Mouse (Mus musculus) embryonic fibroblast, embryonic 13.5 days (primary cell): ENCODE data around the gene Hivep2. TPM values are rescaled to one million over a fixed set of nuclear protein-coding genes. Genes with fewer than 3 reads are reported as not detected.

Experiments
- H3K27ac ChIP-seq: 2 replicates; pipeline ENCODE4 v1.5.1; 2012; ENCODE audit warnings: low read length, control low read depth, inconsistent platforms; ENCODE audit not compliant: insufficient read depth
- H3K4me1 ChIP-seq: 2 replicates; pipeline ENCODE4 v1.6.1; 2011; ENCODE audit warnings: low read length; ENCODE audit not compliant: control insufficient read depth, insufficient read depth
- H3K4me3 ChIP-seq: 2 replicates; pipeline ENCODE4 v1.5.1; 2011; ENCODE audit warnings: mild to moderate bottlenecking, control low read depth, low read length; ENCODE audit not compliant: insufficient read depth
- CTCF ChIP-seq: IDR thresholded peaks from 2 replicates; pipeline ENCODE4 v1.5.1; 2011; ENCODE audit warnings: mild to moderate bottlenecking, control low read depth, low read length, moderate library complexity, borderline replicate concordance; ENCODE audit not compliant: insufficient read depth
- POLR2A ChIP-seq: IDR thresholded peaks from 2 replicates; pipeline ENCODE4 v1.6.1; 2011; ENCODE audit warnings: low read depth, mild to moderate bottlenecking, control low read depth, low read length, moderate library complexity
- polyA plus RNA-seq: library from polyadenylated mRNA; stranded (reverse); fragments of >200 nt; gene quantifications from 2 replicates; pipeline ENCODE4 v1.2.4, GENCODE M21; 2011; ENCODE audit warnings: low read depth; ENCODE audit not compliant: missing spikeins, insufficient read length

Gene Hivep2
- polyA plus RNA-seq, 1 experiment, result 25.6 TPM

GRCm38 (mm10) chr10:13987336-13987735 is 21.5 kb downstream of the Hivep2 start:
- Histone ChIP-seq H3K27ac (no peak overlapping the region), H3K4me3 (no peak overlapping the region), H3K4me1 (no peaks in the 10 kb centered on the region)
- TF ChIP-seq POLR2A (no peak), CTCF (no peak)

- H3K4me3 ChIP-seq, result no peak overlapping the region
- no peaks in the 10 kb centered on the region for H3K4me1 ChIP-seq
- TF ChIP-seq CTCF (no peak), POLR2A (no peak)
- H3K27ac ChIP-seq, result no peak overlapping the region
Measured at GRCm38 (mm10) chr10:13988280-13988679, 22.4 kb downstream of the Hivep2 start.

GRCm38 (mm10) chr10:13988757-13989156 is 22.9 kb downstream of the Hivep2 start:
- Histone ChIP-seq H3K4me3 (no peak overlapping the region), H3K4me1 (no peaks in the 10 kb centered on the region), H3K27ac (no peak overlapping the region)
- TF ChIP-seq POLR2A, result no peak
- no peak for TF ChIP-seq CTCF

- Histone ChIP-seq H3K27ac (no peak overlapping the region), H3K4me1 (no peaks in the 10 kb centered on the region), H3K4me3 (no peak overlapping the region)
- no peak for TF ChIP-seq CTCF
- no peak for TF ChIP-seq POLR2A
Measured at GRCm38 (mm10) chr10:13990842-13991241, 25.0 kb downstream of the Hivep2 start.

- TF ChIP-seq POLR2A (no peak), CTCF (no peak)
Measured at GRCm38 (mm10) chr10:13993411-13993810, 27.5 kb downstream of the Hivep2 start.

GRCm38 (mm10) chr10:13997336-13997735 is 31.5 kb downstream of the Hivep2 start:
- H3K4me1 ChIP-seq, result no peaks in the 10 kb centered on the region
- no peak overlapping the region for H3K4me3 ChIP-seq
- no peak overlapping the region for H3K27ac ChIP-seq
- TF ChIP-seq POLR2A (no peak), CTCF (no peak)

More at GRCm38 (mm10) chr10:13993411-13993810, 27.5 kb downstream of the Hivep2 start:
- no peak overlapping the region for H3K27ac ChIP-seq
- H3K4me3 ChIP-seq, result no peak overlapping the region
- no peaks in the 10 kb centered on the region for H3K4me1 ChIP-seq

GRCm38 (mm10) chr10:14004769-14005517 is 39.1 kb downstream of the Hivep2 start:
- Histone ChIP-seq H3K27ac (no peak overlapping the region), H3K4me3 (no peak overlapping the region), H3K4me1 (no peaks in the 10 kb centered on the region)
- TF ChIP-seq POLR2A (no peak), CTCF (no peak)

- no peak for TF ChIP-seq POLR2A
- no peak for TF ChIP-seq CTCF
- H3K4me3 ChIP-seq, result no peak overlapping the region
- H3K27ac ChIP-seq, result no peak overlapping the region
- H3K4me1 ChIP-seq, result no peaks in the 10 kb centered on the region
Measured at GRCm38 (mm10) chr10:14009721-14010120, 43.8 kb downstream of the Hivep2 start.

GRCm38 (mm10) chr10:14016287-14016970 is 50.6 kb downstream of the Hivep2 start:
- TF ChIP-seq CTCF (no peak), POLR2A (no peak)
- peaks cover 13% of the 10 kb centered on the region for H3K4me1 ChIP-seq
- no peak overlapping the region for H3K4me3 ChIP-seq
- H3K27ac ChIP-seq, result no peak overlapping the region

GRCm38 (mm10) chr10:14017338-14017737 is 51.5 kb downstream of the Hivep2 start:
- Histone ChIP-seq H3K4me1 (peaks cover 13% of the 10 kb centered on the region), H3K4me3 (no peak overlapping the region), H3K27ac (peak overlapping the region; percentile 94)
- TF ChIP-seq POLR2A (no peak), CTCF (no peak)
